Mouse (Mus musculus): ENCODE data around the gene Tuba3a.

Tuba3a gene

DNA sequence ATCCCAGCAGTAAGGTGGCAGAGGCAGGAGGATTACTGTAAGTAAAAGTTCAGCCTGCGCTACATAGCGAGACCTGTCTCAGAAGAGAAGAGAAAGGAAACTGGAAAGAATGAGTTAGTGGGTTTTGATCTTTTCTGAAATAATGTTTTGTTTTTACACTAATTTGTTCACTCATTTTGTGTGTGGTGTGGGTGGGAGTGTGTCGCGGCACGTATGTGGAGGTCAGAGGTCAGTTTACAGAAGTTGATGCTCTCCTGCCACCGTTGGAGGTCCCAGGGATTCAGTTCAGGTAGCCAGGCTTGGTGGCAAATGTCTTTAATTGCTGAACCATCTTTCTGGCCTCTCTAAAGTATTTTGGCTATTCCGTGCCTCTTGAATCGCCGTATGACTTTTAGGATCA is 21.6 kb downstream of the Tuba3a start:
- no peak for DNase-seq

DNA sequence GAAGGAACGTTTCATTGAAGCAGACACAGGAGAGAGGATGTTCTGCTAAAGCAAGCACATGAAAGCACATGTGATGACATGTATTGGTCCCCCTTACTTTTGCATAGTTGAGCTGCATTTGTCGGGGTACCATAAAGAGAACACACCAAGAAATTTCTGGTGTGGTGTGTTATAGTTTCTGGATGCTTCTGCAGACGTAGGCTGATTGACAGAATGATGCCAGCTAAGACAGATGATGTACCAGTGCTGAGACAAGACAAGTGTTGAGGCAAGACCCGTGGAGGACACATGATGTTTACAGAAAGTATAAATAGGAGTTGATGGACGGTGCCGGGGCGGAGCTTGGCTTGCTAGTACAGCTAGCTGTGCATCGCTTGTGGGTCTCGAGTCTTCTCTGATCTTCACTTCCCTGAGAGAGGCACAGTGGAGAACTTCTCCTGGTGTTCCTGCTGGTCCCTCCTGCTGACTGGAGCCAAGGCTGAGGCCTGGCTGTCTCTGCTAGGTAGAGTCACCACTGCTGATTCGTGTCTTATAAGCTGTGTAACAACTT is 25.8 kb downstream of the Tuba3a start:
- DNase-seq = no peak

DNA sequence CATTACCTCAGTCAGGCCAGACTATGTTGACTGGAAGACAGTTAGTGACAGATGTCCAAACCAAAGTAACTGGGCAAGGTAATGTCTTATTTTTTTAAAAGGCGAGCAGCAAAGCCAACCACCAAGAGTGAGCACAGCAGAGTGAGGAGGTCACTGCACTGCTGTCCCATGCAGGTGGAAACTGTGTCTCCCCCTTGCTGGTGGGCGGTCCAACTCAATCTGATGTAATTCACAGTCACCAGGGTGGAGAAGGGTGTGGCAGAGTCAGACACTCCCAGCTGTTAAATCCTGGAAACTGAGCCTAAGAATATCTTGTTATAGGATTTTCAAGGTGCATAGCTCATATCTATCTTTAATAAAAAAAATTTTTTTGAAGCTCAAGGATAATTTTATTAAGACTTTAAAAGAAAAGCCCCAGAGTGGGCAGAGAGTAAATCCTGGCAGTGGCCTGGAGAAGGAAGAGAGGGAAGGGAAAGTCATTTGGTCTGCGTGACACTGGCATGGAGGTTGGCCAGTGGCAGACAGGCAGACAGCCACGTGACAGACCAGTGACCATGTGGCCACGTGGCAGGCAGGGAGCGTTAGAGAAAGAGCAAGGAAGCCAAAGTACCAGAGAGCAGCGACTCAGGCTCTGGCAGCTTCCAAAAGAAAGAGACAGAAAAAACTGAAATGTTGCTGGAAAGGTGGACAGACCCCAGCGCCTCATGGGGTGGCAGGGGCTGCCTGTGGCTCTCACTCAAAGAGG is 29.4 kb downstream of the Tuba3a start:
- DNase-seq = peak; percentile 40

DNA sequence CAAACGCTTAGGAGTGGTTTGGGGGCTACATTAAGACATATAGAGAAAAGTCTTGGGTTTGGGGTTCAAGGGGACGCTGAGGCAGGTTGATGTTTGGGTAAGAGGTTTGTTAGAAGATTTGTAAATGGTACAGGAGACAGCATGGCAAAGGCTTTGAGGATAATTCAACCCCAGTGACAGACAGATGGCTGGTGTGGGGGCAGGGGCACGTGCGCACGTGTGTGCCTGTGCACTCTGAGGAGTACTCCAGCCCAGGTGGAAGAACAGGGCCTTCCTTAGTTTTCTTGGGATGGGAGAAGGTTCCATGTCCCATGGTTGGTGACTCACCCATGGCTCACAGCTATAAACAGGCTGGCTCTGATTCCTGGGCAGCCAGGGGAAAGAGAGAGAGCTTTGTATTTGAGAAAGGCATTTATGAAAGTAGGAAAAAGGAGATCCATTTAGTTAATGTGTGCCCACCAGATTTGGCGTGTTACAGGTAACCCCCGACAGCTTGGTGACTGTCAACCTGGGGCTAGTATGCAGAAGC is 30.3 kb downstream of the Tuba3a start:
- DNase-seq = no peak

DNA sequence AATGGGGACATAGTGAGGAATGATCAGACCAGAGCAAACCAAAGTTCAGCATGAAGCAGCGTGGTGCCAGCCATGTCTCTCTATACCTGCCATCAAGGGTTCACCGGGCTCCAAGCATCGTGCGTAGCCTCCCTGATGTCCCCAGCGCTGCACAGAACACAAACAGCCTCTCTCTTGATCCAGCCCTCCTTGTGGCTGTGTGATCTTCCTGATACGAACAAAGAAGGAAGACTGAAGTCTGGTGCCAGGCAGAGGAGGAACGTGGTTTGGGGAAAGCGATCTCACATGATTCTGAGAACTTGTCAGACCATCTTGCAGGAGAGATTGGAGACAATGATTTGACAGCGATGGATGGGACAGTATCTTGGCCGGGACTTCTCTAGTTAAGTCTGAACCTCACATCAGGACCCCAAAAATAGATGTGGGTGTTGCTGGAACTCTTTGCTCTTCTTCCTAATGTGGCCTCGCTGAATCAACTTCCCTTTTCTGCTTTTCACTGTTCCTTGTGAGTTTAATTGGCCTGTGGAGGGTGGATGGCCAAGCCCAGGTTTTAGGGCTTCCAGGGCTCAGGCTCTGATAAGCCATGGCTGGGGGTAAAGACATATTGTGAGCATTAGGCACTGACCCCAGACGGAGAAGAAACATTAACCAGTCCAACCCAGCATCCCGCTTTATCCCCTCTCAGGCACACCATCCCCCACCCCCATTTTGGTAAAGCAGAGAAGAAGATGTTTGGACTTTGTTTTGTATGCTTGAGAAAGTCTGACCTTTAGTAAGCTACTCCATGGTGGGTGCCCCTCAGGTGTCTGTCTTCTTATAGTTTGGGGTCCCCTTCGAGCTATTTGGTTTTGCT is 31.8 kb downstream of the Tuba3a start:
- peak; percentile 53 for DNase-seq

DNA sequence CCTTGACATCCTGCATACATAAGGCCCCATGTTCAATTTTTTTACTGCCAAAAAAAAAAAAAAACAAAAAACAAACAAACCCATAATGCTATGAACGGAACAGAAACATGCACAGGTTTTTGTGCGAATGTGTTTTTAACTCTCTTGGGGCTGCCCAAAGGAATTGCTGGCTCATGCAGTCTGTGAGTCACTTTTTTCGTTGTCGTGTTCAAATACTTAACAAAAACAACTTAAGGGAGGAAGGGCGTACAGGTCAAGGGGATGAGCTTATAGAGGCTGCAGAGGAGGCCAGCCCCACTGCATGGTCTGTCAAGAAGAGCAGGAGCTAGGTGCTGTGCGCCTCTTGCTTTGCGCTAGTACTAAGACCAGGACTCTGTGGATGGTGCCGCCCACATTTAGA is 33.1 kb downstream of the Tuba3a start:
- DNase-seq = no peak

DNA sequence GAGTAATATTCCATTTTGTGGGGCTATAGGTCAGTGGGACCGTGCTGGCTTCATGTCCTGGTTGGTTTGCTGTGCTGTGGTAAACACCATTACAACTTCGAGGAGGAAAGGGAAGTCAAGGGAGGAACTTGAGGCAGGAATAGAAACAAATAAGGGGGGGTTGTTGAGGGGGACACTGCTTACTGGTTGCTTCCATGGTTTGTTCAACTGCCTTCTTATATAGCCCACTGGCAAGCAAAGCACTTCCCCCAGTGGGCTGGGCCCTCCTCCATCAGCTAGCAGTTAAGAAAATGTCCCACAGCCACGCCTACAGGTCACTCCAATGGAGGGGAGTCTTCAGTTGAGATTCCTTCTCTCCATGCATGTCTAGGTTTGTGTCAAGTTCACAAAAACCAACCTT is 33.6 kb downstream of the Tuba3a start:
- no peak for DNase-seq

DNA sequence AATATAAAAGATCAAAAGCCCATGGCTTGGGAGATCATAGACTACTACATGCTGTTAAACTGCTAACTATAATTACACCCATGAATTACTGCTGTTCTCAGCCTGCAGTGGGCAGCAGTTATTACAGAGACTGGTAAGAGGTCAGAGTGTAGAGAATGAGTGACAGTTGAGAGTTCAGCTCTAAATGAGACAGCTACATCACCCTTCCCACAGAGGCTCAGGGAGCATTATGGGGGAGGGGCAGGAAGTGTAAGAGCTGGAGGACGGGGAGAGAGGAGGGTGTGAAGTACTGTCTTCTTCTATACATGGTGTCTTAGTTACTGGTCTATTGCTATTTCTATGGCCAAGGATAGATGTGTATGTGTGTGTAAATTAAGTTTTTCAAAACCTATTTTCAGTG is 41.3 kb downstream of the Tuba3a start:
- DNase-seq = no peak

DNA sequence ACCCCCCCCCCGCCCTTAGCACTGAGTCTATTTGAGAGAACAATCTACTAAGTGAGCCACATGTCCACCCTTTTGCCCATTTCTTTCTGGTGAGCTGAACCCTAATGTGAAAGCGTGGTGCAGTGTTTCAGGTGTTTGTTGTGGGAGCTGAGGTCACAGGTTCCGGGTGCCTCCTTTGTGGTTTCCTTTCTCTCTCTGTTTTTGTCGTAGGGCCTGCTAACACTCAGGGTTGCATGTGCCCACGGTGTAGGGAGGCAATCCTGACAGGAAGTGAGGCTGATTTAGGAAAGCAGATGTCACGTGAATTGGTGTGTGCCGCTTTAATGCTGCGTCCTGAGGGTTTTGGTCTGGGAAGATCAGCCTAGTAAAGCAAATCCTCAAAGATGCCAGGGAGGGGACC is 44.3 kb downstream of the Tuba3a start:
- no peak for DNase-seq

DNA sequence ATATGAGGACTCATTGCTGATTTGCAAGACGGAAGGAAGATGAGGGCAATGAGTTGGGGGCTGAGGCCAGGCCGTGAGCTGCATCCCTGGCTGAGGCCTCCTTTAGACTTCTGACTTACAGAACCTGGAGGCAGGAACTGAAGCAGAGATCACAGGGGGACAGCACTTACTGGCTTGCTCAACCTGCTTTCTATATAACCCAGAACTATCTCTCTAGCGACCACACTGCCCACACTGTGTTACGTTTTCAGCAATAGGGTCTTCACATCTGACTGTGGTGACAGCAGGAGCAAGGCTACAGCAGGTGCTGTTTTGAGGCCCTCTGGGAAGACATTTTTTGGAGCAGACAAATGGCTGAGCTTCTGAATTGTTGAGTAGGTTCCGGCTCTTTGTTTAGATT is 45.2 kb downstream of the Tuba3a start:
- DNase-seq = no peak

DNA sequence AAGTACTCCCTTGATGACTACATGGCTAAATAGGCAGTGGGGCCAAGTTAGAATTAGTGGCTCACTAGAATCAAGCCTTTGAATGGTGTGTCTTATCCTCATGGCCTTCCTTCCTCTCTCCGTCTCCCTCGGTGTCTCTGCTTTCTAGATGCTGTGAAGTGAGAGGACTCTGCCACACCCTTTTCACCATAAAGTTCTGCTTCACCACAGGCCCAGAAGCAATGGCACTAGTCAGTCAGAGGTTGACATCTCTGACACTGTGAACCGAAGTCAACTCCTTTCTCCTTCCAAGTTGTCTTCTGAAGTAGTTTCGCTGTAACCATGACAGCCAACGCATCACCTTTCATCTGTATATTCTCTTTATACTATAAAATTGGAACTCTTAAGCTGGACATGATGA is 46.3 kb downstream of the Tuba3a start:
- no peak for DNase-seq

DNA sequence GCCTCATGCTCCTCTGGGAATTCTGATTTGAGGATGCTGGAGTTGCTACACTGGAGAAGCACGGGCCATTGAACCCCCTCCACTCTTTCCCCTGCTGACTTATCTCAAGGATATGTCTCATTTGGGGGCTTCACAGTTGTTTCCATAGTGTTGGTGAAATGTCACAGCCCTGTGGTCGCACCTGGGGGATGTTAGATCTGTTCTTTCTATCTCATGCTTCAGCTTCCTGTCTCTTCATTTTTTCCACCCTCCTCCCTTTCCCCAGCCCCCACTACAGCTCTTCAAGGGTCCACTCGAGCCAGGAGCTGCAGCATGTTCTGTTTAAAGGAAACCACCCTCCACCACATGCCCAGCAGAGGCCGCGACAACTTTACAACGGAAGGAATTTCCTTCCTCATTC is 47.4 kb downstream of the Tuba3a start:
- peak; percentile 28 for DNase-seq

DNA sequence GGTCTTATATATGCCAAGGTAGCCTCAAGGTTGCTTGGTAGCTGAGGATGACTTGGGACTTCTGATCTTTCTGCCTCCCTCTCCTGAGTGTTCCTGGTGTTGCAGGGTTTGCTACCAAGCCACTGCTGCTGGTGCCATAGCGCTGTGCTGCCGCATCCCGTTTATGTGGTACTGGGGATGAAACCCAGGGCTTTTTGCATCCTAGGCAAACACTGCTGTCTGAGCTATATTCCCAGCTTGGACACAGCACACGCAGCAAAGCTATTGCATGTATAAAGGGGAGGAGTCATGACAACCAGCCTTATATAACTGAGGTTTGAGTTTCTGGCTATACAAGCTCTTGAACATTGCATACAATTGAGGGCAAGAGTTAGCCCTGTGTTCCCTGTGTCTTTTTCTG is 48.4 kb downstream of the Tuba3a start:
- no peak for DNase-seq

DNA sequence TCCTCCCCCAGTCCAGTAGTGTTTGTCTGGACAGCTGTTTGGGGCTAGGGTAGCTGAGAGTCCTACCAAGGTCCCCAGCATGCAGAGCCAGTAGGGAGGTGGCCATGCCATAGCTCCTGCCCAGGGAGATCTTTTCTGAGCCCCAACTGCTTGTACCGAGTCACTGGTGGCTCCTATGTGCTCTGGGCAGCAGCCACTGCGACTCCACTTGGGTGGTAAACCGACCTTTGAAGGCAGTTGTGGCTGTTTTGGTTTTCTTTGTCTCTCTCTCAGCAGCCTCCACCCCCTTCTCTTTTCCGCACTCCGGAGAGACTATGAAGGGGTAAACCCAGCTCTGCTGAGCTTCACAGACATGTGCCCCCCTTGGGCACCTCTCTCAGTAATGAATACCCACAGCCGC is 49.1 kb downstream of the Tuba3a start, which contains the start of gene Cd27:
TSS of gene Cd27 (minus strand) at position 229 of the 400 bp plus-strand sequence.
- no peak for DNase-seq

DNA sequence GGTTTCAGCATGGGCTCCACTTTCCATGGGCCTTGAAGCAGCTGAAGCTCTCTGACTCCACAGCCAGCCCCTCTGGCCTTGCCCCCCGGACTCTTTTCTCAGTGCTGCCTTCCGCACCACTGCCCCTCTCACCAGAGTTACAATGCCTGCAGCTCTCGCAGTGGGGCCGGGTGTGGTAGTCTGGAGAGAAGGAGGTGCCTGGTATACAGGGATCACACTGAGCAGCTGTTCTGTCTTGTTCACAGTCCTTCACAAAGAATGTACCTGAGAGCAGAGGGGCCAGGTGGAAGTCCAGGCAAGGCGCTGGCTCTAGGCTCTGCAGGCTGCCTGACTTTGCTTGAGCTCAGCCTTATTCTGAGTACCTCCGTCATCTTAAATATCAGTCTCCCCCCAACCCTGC is 49.5 kb downstream of the Tuba3a start:
- DNase-seq = no peak

DNA sequence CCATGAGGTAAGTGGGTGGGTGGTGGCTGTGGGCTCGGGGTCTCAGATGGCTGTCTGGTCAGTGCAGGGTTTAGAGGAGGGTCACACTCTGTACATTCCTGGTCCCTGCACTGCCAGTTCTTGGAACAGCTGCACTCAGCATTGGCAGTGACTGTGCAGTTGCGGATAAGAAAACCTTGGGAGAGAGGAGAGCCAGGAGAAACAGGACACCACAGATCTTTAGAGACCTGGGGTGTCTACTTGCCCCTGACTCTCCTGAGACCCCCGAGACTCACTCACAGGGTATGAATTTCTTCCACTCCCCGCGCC is 51.4 kb downstream of the Tuba3a start:
- DNase-seq = no peak

DNA sequence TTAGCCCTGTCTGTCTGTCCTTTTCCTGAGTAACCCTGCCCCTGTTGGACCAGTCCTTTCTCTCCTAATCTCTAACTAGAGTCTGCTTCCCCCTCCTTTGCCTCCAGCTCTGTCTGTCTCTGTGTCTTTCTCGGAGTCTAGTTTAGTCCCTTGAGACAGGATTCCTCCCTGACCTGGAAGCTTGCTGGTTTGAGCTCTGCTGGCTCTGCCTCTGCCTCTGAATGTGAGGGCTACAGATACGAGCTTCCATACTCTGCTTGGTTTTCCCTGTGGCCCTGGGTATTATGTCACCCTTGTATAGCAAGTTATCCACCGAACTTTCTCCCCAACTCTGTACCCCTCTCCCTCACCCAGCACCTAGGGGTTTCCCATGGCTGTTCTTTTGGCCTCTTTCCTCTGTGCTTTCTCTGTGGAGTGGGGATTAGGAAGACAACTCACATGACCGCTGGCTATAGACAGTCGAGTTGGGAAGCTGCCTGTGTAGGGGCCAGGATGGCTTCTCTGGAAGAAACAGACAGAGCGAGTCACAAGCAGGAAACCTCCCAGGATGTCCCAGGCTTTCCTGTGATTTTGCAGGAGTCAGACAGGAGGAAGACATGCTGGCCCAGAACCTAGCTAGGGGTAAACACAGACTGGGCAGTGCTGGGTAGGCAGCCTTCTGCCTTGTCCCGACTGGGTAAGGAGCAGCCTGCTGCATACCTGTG is 51.9 kb downstream of the Tuba3a start:
- DNase-seq = peak; percentile 35

DNA sequence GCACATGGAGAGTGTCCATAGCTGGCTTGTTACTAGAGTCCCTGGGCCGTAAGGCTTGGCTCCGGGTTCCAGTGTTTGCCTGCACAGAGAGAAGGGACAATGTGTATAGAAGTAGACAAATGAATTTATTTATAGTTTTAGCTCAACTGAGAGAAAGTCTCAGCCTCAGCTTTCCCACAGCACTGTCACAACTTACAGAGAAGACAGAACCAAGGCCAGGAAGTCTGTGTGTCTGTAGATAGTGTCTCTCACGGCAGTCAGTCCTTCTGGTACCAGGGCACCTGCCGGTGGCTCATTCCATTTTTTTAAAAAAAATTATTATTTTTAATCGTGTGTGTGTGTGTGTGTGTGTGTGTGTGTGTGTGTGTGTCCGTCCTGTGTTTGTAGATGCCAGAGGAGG is 53.3 kb downstream of the Tuba3a start:
- DNase-seq = no peak

DNA sequence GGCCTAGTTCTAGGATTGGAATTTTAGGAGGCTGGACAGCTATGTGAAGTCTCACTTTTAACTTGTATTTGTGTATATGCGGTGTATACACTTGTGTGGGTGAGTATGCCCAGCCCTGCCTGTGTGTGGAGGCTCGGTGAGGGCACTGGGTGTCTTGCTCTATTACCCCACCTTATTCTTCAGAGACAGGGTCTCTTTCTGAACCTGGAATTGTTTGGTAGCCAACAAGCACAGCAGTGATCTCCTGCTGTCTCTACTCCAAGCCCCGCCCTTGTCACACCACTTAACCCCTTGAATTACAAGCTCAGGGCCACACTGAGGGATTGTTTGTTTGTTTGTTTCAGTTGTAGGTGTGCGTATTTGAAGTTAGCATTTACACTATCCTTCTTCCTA is 53.8 kb downstream of the Tuba3a start:
- DNase-seq = no peak

DNA sequence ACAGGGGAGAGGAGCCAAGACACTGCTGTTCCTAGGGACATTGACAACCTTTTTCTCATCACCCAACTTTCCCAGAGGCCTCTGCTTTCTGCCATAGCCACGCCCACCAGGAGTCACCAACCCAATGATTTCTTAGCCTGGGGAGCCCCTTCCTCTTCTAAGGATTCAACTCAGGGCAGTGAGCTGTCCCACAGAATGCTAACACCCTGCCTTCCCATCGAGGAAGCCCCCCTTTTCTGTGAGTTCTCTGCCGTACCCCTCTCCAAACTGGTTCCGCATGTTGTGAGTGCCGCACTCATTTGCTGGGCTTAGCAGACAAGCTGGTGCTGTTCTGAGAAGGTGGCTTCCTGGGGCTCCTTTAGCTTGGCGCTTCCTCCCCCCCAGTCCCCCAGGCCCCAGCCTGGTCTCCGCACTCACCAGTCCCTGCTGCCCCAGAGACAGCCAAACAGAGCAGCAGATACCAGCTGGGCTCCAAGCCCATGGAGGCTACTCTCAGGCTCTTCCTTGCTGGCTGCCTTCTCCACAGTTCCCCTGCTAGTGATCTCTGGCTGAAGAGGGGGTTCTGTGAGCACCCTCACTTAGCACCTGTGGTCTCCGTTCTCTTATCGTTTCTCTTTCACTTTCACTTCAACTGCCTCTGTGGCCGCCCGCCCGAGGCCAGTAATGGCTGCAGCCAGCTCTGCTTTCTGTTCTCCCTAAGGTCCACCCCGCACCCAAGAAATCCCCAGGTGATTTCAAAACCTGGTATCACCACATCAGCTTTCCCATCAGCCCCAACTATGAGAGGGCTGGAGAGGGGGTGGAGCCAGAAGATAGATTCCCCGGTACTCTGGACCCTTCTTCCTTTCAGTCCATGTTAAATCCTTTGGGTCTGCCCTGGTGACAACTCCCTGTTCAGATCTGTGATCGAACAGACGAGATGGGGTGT is 54.5 kb downstream of the Tuba3a start, which contains the start of gene Tapbpl:
TSS of gene Tapbpl (minus strand) at position 744 of the 928 bp plus-strand sequence.
- DNase-seq = peak; percentile 62

DNA sequence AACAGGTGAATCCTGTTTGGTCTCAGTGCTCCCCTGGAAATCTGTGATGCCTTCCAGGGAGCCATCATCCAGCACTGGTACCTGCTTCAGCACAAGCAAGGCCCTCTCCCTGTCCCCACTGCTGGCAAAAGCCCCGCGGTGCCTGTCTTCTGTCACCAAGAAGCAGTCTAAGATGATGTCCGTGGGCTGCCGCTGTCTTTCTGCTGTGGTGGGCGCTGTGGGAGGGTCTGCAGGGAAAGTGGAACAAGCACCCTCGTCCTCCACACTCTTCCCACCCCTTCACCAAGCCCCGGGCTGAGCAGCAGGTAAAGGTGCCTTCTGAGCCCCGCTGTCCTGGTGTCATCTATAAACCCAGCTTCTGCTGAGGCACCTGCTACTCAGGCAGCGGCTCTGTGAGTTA is 55.3 kb downstream of the Tuba3a start:
- DNase-seq = no peak
